Mouse (Mus musculus): ENCODE results near the gene Timm10b.

Gene Timm10b

DNA sequence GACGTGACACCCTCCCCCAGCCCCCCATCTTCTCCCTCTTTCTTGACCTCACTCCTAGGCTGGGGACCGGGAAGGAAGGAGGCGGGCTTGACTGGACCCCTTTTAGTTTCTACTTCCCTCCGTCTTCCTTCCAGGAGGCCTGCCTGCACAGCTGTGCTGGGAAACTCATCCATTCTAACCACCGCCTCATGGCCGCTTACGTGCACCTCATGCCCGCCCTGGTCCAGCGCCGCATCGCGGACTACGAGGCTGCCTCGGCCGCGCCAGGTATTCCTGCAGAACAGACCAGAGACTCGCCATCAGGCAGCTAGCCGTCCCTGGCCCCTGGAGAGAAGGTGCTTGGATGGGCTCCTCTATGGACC is 1.0 kb downstream of the Timm10b start:
- DNase-seq (ENCODE audit: low spot score in 2 of 2) = peak in 1 of 2 experiments; percentile 33

DNA sequence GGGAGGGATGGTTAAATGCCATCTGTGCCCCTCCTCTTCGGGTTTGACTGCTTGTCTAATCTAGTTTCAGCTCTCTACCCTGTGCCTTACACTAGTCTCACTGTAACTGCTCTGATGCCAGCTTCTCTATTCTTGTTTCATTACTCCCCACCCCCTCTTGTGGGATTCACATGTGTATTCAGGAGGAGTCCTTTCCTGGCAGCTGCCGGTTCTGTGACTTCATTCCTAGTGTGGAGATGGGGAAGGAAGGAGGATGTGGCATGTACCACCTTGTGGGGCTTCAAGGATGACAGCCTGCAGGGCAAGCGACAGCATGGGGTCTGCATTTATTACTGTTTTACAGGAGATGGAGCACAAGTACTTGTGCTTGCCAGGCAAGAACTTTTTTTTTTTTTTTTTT is 2.1 kb downstream of the Timm10b start:
- DNase-seq (ENCODE audit: low spot score in 2 of 2) = no peak

DNA sequence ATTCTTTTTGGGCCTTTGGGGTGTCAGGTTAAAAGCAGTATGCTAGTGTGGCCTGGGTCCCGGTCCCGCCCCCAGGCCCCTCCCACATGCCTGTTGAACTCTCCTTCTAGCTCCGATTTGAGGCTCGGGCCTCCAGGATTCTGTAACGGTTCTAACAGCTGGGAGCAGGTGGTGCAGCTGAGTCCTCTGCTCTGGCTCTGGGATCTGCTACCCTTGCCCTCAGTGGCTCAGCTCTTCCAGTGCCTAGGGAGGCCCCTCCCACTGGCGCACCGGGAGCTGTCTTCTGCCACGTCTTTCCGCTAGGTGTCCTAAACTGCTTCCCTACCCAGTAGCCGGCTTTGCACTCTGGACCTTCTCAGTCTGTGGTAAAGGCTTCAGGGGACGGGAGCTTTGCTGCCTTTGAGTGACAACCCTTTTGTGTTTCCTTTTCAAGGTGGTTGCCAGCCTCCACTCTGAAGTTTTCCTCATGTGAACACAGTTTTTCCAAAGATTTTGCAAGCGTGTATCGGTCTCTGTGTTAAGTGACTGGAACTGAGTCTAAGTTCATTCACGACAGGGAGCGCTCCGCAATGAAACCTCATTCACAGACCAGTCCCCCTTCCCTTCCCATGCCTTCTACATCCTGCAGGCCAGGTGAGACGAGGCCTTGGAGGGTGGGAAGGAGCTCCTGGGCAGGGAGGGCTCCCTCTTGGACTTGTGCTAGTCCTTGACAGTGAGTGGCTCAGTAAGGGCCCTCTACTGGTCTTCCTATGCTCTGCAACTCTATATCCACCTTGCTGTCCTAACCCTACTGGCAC is 11.0 kb downstream of the Timm10b start, which contains the start of gene Dnhd1:
Gene Dnhd1, plus strand, starts transcription at position 189 of the 797 bp plus-strand sequence.
- peak; percentile 61 to 64 for DNase-seq (ENCODE audit: low spot score in 2 of 2)

DNA sequence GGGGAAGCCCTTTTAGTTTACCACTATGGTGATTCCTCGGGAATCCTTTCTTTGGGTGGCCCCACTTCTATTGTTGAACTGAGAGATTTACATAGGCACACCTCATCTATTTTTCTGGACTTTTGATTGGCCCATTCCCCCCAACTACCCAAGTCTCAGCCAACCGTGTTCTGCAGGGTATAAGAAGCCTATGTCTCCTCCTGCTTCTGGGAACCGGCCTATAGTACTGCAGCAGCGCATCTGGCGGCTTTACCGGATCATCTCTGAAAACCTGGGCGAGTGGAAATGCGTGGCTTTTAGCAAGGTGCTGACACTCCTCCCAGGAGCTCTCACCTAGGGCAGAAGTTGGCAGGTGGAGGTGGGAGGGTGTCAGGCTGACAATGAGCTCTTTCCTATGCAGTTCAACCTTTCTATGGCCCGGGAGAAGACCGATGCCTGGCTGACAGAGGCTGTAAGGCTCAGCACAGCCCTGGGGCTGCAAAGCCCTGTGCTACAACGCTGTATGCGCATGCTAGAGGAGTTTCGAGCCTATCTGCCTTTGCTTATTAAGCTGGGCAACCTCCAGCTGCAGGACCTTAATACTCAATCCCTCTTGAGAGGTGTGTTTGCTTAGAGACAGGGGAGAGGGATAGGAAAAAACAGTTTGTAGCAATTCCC is 45.8 kb downstream of the Timm10b start:
- DNase-seq (ENCODE audit: low spot score in 2 of 2) = no peak

DNA sequence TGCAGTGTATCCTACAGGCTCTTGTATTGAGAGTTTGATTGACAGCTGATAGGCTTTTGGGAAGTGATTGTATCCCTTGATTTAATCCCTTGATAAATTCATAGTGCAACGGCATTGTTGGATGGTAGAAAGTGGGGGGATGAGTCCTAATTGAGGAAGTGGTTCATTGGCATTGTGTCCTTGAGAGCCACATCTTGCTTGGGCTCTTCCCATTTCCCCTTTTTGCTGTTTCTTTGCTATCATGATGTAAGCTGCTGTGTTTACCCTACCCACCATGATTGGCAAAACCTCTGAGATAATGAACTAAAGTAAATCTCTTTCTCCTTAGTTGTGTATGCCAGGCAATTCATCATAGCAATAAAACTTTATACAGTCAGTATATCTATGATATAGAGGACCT is 51.0 kb downstream of the Timm10b start:
- no peak for DNase-seq (ENCODE audit: low spot score in 2 of 2)

Data from urinary bladder, adult 18-20 months (tissue).